Mouse (Mus musculus) C2C12 (cell line): ENCODE results near the gene Cpeb1.

Source experiments
- CEBPB ChIP-seq: IDR thresholded peaks from one replicate; pipeline ENCODE4 v1.6.1; 2011; ENCODE audit warnings: low read depth, mild to moderate bottlenecking, control low read depth, moderate library complexity
- CTCF ChIP-seq: IDR thresholded peaks from one replicate; pipeline ENCODE4 v1.5.1; 2011; ENCODE audit not compliant: control insufficient read depth, insufficient read depth, insufficient read length
- FOSL1 ChIP-seq: IDR thresholded peaks from one replicate; pipeline ENCODE4 v1.8.0; 2011; ENCODE audit warnings: mild to moderate bottlenecking, low read length; ENCODE audit not compliant: poor library complexity, insufficient read depth, severe bottlenecking

- TF ChIP-seq CTCF (no peak), FOSL1 (no peak), CEBPB (no peak)
These were observed 111.4 kb downstream of the Cpeb1 start for GRCm38 (mm10) chr7:81343831-81344230.
